Mouse (Mus musculus) thymus, adult 2 months (tissue): ENCODE results near the gene Mcrs1.

ENCODE experiments used
- CTCF ChIP-seq: fragments of 200-500 bp; IDR thresholded peaks from 2 replicates; pipeline ENCODE4 v1.5.1; 2012; ENCODE audit warnings: mild to moderate bottlenecking, control low read depth, low read length, moderate library complexity, borderline replicate concordance; ENCODE audit not compliant: control insufficient read depth, poor library complexity, insufficient read depth; ENCODE audit errors: extremely low read depth
- POLR2A ChIP-seq: fragments of 200-500 bp; IDR thresholded peaks from 2 replicates; pipeline ENCODE4 v1.6.1; 2012; ENCODE audit warnings: mild to moderate bottlenecking, low read length, control low read depth, moderate library complexity; ENCODE audit not compliant: control insufficient read depth, poor library complexity, insufficient read depth; ENCODE audit errors: extremely low read depth

DNA sequence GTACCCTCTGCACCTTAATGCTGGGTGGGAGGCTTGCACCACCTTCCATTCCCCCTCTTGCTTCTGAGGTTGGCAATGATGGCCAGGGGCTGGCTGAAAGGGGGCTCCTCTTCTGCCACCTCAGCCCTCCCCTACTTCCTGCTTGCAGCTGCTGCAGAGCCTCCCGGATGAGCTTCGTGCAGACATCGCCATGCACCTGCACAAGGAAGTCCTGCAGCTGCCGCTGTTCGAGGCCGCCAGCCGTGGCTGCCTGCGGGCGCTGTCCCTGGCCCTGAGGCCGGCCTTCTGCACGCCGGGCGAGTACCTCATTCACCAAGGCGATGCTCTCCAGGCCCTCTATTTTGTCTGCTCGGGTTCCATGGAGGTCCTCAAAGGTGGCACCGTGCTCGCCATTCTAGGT lies 18.0 kb downstream of the Mcrs1 start:
- peak; percentile 66; the same call in 1 of the 2 replicates for TF ChIP-seq POLR2A
- 0 out of 2 replicates have a peak, but pooled peaks have one; percentile 37 for TF ChIP-seq CTCF
